In the genomic region with DNA sequence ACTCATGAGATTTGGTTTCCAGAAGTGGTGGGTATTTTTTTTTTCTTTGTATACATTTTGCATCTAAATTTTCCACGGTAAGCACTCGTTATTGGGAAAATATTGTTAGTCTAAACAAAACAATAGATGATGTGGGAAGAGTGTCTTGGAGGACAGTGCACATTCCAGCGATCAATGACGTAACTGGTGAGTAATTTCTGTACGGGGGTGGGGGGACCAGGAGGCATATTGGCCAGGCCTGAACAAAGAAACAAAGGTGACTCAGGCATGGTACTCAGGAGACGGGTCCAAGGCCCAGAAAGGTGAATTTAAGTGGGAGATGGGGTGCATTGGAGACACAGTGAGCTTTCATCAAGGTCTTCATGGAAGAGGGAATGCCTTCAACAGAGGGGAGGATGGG, we compare ENCODE assay signal across 20 mouse cellular contexts.
"Had no signal": no experiment of that assay in that cellular context is flagged by ENCODE, and none has a peak within 500 bp of the region (broad histone marks: within the 10 kb centered on the region; RNA-seq: fewer than 3 reads in every experiment).

No protein-coding gene starts in this region.

- H3K27ac ChIP-seq: kidney, postnatal 0 days; limb, embryonic 10.5 days; limb, embryonic 13.5 days; neural tube, embryonic 12.5 days; neural tube, embryonic 15.5 days; stomach, postnatal 0 days had no signal

- H3K4me3 ChIP-seq: limb, embryonic 10.5 days; limb, embryonic 13.5 days; liver, embryonic 15.5 days; neural tube, embryonic 12.5 days; neural tube, embryonic 15.5 days had no signal

- H3K4me1 ChIP-seq: limb, embryonic 10.5 days; limb, embryonic 13.5 days; neural tube, embryonic 12.5 days; neural tube, embryonic 15.5 days had no signal

- H3K9me3 ChIP-seq: limb, embryonic 10.5 days; liver, embryonic 15.5 days; neural tube, embryonic 12.5 days; neural tube, embryonic 15.5 days had no signal

- H3K36me3 ChIP-seq: limb, embryonic 10.5 days; limb, embryonic 13.5 days; liver, embryonic 15.5 days; neural tube, embryonic 12.5 days; neural tube, embryonic 15.5 days had no signal

- H3K27me3 ChIP-seq: limb, embryonic 13.5 days; liver, embryonic 15.5 days; neural tube, embryonic 12.5 days; neural tube, embryonic 15.5 days had no signal

- H3K9ac ChIP-seq: limb, embryonic 13.5 days; liver, embryonic 15.5 days; neural tube, embryonic 12.5 days; neural tube, embryonic 15.5 days had no signal

- DNase-seq: kidney, adult 2 months; kidney, postnatal 25 days; lung, adult 2 months; lung, postnatal 14 days; lung, postnatal 4 days; midbrain, embryonic 14.5 days; right cerebral cortex, adult 18-20 months; right cerebral cortex, postnatal 14 days; right cerebral cortex, postnatal 4 days; thymus, adult 2 months; thymus, postnatal 14 days; thymus, postnatal 4 days had no signal

- H3K4me2 ChIP-seq: limb, embryonic 13.5 days; liver, embryonic 15.5 days; midbrain, embryonic 11.5 days; neural tube, embryonic 12.5 days; neural tube, embryonic 15.5 days had no signal
